Mouse (Mus musculus) 416B (cell line): Measurements from ENCODE around the gene Gm20388.

Experiments
- DNase-seq: peaks from one replicate; pipeline ENCODE4 v3.0.0; 2011; ENCODE audit warnings: low read depth

The Gm20388 gene

DNA sequence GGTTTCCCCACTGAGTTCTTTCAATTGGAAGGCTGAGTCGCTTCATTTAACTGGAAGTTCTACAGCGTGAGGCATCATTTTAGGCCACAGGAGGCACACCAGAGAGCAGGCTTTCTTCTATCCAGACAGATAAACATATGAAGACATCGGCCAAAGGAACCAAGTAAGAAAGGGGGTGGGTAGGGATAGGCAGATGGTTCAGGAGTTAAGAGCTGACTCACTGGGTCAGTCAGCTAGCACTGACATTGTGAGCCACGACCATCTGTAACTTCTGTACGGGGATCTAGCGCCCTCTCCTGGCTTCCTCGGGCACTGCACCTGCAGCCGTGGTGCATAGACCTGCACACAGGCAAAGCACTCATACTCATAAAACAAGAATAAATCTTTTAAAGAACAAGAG, 1930.6 kb downstream of the Gm20388 start:
- DNase-seq = peak; percentile 89

DNA sequence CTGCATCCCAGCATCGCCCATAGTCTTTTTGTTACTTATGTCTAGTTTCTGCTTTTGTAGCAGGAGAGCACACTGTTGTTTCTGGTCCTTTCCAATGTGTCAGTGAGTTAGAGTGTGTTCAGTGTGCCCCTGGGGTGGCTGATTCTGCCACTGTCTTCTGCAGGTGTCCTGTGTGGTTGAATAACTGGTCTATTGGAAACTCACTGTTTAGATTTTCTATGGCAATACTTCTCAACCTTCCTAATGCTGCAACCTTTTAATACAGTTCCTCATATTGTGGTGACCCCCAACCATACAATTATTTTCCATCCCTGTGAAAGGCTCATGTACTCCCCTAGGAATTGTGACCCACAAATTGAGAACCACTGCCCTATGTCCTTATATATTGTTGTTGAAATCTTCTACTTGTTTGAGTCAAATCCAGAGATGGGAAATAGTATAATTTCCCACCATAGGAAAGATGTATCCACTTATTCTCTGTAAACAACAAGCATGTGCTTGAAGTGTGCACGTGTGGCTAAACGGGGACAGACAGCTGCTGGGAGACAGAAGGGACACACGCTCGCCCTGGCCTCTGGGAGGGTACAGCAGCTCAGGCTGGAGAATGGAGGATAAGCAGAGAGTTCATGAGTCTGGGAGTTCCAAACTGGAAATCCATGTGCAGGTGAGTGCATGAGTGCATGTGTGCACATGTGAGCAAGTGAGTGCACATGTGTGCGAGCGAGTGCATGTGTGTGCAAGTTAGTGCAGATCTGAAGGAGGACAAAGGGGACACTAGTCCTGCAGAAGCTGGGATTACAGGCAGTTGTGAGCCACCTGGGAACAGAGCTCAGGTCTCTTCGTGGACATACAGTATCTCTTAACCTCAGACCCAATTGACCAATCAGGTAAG, 1931.7 kb downstream of the Gm20388 start:
- DNase-seq = no peak

DNA sequence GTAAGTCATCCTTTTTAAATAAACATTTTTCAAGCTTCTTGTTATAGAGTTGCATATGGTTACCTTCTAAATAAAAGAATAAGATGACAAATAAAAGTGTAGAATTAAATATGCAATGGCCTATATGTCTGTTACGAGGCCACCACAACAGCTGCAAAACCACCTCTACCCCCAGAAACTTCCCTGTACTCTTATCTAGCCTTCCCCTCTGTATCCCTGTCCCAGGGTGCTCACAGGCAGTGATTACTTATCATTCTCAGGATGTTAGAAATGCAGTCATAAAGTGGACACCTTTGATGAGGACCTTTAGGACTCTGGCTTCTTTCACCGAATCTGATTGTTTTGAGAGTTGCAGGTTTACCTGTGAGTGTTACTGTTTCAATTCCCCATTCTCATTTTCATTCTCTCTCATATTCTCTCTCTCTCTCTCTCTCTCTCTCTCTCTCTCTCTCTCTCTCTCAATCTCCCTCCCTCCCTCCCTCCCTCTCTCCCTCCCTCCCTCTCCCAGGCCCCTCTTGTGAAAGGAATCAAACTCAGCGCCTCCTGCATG, 1932.6 kb downstream of the Gm20388 start:
- no peak for DNase-seq

DNA sequence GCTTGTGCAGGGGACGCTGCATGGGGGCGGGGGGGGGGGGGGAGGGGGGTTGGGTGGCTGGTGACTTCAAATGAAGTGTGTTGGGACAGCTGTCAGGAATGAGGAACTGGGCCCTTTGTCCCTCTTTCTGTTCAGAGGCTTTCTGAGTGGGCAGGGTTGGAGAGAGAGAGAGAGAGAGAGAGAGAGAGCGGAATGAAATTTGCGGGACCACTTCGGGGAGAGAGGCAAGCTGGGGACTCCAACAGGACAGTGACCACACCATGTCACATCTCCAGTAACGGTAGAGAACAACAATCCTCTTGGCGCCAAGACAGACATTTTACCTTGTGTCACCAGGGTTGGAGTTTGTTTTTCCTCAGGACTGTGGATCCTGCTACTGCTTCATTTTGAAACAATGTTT, 1934.1 kb downstream of the Gm20388 start:
- no peak for DNase-seq

DNA sequence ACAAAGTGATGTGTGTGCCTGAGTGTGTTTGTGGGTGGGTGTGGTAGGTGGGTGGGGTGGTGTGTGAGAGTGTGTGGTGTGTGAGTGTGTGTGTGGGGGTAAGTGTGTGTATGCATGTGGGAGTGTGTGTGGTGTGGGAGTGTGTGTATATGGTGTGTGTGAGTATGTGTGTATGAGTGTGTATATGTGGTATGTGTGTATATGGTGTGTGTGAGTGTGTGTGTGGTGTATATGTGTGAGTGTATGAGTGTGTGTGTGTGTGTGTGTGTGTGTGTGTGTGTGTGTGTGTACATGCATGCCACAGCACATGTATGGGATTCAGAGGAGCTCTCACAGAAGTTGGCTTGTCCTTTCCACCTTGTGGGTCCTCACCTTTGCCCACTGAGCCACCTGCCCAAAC, 1936.2 kb downstream of the Gm20388 start:
- DNase-seq = no peak

DNA sequence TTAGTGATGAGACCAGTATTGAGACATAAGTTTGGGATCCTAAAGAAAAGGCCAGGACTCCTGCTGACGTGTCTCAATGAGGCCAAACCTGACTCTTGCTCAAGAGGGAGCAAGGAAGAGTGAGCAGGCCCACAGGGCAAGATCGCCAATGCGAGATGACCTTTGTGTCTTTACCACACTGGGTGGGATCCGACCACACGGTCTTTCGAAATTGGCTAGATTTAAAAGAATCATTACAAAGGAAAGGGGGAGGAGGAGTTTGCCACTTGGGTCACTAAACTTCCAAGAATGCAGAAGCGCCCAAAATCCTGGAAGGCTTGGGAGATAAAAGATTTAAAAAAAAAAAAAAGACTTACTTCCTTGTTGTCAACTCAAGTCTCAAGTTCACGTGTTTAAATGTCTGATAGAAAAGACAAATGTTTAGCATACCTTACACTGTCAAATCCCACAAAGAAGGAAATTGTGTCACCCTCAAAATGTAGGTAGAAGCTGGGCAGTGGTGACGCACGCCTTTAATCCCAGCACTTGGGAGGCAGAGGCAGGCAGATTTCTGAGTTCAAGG, 1936.7 kb downstream of the Gm20388 start:
- DNase-seq = peak; percentile 82

DNA sequence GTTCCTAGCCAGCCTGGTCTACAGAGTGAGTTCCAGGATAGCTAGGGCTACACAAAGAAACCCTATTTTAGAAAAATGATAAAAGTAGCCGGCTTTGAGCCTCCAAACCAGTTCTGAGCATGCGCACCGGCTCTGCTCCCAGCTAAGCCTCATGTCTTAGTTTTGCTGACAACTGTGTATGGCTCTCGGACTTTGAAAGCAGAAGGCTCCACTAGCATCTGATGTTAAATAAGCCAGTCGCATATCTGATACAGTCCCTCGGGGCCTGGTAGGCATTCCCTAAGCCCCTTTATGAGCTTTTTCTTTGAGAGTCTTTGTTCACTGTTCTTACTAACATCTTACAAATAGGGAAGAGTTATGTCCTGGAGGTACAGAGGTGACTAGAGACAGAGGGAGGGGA, 1937.3 kb downstream of the Gm20388 start:
- no peak for DNase-seq

DNA sequence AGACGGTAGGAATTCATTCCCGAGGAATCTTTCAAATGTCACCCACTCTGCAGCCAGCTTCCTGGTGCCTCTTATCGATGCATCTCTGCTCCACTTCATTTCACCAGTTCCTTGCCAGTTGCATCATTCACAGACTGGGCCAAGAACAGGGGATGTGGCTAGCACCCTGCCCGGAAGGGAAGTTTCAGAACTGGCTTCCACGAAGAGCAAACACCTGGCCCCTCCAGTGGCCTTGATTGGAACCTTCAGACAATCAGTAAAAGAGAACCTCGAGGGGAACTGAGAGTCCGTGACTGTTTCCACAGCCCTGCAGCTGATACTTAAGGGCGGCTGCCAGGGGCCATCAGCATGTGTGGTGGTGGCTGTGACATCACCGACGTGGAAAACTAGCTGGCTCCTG, 1937.9 kb downstream of the Gm20388 start:
- peak; percentile 87 for DNase-seq

DNA sequence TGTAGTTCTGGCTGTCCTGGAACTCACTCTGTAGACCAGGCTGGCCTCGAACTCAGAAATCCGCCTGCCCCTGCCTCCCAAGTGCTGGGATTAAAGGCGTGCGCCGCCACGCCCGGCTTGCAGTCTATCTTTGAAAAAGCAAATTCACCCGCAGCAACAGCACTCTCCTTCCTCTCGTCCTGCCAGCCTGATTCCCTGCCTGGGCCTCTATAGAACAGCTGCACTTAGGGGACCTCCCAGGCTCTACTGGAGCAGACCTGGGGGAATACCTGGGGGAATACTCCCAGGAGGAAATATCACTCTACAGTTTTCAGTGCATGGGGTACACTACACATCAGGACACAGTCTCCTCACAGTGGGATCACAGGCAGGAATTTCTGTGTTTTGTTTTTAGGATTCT, 1938.7 kb downstream of the Gm20388 start:
- DNase-seq = no peak

DNA sequence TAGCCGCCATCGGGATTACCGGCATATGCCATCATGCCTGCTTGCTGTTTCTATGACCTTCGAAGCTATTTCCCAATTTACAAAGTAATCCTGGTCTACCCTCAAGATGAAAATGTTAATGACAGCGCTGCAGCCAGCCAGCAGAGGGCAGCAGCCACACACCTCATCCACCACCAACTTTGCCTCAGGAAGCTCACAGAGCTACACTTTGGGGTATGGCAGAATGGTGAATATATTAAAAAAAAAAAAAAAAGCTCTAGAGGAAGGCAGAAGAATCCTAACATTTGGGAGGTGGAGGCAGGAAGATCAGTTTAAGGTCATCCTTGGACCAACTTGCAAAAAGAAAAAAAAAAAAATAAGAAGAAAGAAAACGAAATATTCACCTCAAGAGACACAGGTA, 1939.4 kb downstream of the Gm20388 start:
- peak; percentile 96 for DNase-seq

DNA sequence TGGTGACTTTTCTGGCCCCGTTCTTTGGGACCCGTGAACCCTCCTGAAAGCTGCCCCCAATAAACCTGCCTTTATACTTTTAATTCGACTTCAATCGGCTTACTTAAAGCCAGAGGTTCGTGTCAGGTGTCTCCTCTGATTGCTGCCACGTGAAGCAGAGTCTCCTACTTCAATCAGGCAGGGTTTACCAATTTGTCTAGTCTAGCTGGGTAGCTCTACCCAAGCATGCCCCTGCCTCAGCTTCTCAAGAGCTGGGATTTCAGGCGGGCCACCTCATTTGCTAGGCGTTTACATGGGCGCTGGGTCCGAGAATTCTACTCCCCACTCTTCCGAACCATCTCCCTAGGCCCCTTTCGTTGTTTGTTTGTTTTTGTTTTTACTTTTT, 1939.8 kb downstream of the Gm20388 start:
- DNase-seq = peak; percentile 83

DNA sequence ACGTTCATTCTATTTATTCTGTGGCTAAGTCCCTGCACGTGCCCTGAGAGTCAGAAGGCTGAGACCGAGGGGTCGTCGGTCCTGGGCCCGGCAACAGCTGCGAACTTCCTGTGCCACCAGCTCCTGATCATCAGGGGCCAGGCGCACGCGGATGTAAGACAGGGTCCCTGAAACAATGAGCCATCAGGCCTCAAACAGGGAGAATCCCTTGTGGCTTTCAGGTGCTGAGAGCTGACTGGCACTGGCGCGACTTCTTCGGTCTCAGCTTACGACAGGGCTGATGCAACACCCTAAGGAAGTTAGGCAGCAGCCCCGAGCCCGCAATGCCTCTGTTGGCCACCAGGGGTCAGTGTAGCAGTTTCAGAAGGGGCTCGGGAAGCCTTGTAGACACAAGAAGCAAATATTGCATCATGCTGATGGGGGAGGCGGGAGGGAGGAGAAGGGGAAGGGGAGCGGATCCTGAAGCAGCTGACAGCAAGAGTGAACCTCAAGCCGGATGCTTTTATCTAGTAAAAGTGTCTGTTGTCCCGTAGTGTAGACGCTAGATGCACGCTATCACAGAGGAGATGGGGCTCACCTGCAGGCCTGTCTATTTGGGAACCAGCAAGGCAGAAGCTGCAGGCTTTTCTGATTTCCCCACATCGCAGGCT, 1940.3 kb downstream of the Gm20388 start:
- DNase-seq = peak; percentile 99

DNA sequence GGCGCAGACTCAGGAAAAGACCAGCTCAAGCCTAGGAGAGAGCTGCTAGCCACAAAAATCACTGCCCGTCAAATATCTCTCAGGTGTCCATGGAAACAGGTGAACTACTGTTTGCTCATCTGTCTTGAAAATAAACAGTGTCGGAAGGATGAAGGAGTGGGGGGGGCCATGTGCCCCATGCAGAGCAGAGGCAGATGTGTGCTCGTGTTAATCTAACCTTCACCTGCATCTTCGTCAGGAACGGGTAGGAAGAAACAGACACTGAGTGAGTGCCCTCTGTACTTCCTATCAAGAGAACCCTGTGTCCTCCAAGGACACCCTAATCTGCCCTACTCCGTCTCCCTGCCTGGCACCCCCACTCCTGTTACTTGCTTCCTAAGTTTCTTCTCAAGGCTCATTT, 1941.1 kb downstream of the Gm20388 start:
- DNase-seq = no peak

DNA sequence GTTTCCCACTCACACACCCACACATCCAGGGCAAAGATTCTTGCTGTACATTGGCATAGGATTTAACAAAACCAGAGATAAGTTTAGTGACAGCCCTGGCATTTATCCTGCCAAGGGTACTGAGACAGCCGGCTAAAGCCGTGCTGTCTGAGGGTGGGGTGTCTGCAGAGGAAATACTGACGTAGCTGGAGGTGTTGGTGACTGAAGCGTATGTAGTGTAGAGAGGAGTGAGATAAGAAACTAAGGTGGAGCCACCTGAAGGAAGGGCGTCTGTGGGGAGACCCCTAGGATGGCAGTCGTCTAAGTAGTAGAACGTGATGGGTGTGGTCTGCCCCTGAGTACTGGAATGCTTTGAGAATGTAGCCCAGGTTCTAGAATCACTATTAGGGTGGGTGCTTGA, 1941.8 kb downstream of the Gm20388 start:
- no peak for DNase-seq

DNA sequence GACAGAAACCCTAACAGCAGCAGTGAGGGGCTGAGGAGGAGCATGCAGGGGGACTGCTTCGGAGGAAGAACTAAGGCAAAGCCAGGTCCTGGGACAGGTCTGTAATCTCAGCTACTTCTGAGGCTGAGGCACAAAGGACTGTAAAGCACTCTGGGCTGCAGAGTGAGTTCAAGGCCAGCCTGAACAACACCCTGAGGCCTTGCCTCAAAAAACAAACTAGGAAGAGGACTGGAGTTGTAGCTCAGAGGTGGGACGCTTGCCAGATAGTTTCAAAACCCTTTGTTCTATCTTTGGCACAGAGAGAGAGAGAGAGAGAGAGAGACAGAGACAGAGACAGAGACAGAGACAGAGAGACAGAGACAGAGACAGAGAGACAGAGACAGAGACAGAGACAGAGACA, 1942.9 kb downstream of the Gm20388 start:
- DNase-seq = no peak

DNA sequence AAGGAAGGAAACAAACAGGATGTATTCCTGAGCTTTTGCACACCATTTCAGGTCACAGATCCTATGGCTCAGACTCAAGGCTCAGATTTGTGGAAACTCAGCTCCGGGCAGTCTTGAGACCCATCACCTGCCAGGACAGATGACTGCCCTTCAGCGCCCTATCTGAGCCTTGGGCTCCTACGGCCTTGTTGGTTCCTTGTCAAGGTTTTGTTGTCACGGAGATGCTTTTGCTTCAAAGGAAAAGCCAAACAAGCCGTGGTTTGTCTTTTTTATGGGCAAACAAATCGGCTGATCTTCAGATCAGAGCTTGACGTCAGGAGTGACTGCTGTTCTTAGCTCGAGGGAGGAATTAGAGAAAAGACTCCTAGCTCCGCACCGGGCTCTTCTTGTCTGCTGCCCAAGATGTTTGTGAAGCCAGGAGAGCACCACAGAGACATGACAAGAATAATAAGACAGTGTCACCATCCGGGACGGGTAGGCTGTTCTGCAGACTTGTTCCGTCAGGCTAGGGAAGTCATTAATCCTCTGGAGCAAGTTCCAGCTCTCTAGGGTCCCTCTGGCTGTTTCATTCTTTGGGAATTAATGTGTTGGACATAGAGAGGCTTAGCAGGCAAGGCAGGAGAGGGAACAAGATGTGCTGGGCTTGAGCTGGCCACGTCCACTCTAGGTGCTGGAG, 1945.6 kb downstream of the Gm20388 start:
- DNase-seq = no peak

DNA sequence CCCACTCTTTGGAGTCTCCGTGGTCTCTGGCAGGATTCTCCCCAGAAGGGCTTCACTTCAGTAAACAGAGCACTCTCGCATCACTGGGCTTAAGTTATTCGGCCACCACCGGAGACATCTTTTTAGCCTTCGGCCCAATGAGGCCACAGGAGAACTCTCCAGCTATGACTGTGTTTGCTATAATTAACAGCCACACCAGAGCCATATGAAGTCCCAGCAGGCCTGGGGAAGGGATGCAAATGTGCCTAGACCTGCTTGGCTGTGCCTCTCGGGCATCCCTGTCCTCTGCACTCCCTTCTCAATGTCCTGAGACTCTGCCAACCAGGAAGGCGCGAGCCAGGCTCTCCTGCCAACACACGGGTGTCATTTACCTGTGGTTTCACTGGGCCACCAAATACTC, 1946.7 kb downstream of the Gm20388 start:
- no peak for DNase-seq

DNA sequence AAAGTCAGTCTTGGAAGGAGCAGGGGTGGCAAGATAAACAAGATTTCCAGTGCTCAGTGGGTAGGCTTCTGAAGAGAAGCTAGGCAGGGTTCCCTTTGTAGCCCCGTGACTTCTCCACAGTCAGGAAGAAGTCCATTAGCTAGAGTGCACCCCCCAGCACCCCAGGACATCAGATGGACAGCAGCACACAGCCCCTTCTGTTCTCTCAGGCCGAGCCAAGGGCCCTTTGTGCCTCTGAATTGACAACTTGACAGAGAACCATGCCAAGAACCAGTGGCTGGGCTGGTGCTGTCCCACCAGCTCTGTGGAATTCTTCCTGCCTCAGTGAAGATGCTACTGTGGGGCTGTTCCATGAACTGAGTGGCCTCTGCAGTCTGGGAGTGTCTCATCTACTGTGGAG, 1947.1 kb downstream of the Gm20388 start:
- DNase-seq = no peak

DNA sequence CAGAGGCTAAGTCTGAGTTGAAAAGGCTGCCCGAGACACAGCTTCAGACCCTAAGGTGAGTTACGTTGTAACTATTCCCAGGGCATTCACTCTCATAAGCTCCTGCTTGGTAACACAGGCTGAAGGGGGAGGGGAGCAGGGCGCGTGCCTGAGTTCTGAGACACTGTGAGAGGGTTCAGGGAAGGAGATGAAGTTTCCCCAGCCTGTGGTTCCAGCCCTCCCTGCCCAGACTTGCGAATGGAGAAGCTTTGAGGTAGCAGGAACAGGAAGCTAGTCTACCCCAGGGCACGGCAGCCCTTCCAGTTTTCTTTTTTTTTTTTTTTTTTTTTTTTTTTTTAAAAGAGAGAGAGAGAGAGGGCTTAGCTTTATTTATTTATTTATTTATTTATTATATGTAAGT, 1950.6 kb downstream of the Gm20388 start:
- DNase-seq = peak; percentile 52

DNA sequence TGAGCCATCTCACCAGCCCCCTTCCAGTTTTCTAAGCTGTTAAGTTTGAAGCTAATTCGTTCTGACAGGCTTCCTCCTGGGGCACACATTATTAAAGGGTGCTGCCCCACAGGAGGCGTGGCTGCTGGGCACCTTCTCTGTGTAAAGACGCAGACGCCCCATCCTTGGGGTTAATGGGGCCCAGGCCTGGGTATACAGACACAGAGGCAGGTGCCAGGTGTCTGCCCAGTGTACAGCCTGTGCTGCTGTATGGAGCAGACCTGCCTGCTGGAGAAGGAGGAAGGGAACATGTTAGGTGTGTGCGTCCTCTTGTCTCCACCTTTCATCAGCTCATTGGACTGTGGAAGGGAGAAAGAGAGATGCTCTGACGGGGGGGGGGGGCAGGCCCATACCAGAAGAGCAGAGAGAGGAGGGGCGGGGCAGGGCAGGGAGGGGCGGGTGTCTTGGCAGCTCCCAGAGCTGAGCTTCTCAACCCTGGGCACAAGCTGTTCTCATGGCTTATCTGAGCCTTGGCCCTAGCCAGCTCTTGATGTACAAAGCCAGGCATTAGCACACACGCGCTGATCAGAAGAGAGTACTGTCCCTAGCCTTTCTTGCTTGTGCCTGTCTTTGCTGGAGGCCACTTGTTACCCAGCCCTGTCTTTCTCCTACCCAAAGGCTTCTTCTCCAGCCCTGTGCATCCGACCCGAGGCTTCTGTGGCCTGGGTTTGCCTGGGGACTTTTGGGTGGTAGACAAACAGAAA, 1951.3 kb downstream of the Gm20388 start:
- no peak for DNase-seq

DNA sequence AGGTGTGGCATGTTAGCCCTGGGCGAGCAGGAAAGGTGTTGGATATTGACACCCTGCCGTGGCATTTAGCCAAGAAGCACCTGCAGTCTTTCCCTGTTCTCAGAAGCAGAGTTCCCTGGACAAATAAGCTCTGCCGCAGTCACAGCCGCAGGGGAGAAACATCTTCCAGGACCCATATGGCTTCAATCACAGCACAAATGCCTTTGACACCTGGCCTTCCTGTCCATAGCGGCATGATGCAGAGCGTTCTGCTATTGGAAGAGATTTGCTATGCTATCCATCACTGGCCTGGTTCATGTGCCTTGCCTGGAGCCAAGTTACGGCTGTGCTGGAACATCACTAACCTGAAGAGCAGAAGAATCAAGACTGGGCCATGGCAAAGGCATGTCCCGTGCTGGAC, 1954.7 kb downstream of the Gm20388 start:
- no peak for DNase-seq

DNA sequence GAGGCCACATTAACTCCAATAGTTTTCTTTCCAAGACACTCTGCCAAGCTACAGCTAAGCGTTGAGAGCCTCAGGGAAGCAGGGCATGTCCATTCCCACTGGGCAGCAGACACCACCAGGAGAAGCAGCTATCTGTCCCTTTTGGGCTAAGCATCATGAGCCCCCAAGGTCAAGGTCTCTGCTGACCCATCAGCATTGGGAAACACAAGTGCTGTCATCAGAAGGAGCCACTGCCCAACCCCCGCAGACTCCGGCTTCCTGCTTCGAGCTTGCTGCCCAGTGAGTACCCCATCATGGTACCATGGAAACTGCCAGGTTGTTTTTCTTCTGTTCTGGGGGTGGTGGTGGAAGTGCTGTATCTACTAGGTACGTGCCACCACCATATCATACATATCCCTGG, 1957.6 kb downstream of the Gm20388 start:
- no peak for DNase-seq
